Mouse (Mus musculus) spleen, adult 18-20 months (tissue): ENCODE measurements at regions not wholly inside any gene's neighbourhood (a gene's known extent, or its start where the extent isn't known, plus 50 kb on each side); places are given as distances from the start of the nearest gene placed in this dataset.

Experiments
- DNase-seq, 2 experiments: peaks; one replicate each; pipeline ENCODE4 v3.0.0; 2022; ENCODE audit warnings: mixed read lengths in 2 of 2

DNA sequence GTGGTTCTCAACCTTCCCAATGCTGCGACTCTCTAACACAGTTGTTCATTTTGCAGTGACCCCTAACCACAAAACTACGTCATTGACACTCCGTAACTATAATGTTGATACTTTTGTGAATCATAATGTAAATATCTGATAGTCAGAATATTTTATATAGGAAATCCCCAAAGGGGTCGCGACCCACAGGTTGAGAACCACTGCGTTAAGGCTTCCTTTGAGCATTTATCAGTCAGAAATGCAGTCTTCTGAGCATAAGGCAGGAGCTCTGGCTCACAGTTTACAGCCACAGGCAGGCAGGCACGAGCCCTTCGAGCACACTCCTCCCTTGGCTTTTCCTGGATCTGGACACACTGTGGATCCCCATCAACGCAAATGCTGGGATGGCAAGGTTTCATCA, 57.0 kb downstream of the Nxnl2 start:
- no peak for DNase-seq

- DNase-seq = no peak
Measured at GRCm38 (mm10) chr13:51228862-51229770, 58.3 kb downstream of the Nxnl2 start.

DNA sequence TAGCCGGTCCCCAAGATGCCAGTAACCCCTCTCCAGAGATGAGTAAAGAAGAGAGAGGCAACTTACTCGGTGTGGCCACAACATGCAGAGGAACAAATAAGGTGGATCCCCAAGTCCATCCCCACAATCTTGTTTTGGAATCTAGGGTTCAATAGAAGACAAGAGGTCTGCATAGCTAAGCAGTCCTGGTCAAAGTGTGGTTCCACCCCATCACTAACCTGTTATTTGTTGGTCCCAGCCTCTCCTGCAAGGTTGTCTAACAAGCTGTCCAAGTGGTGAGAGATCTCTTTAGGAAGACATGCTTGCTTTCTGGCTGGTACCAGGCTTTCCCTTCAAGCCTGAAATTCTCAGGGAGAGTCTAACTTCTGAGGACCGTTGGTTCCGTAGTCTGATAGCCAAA, 59.0 kb downstream of the Nxnl2 start:
- no peak for DNase-seq

DNA sequence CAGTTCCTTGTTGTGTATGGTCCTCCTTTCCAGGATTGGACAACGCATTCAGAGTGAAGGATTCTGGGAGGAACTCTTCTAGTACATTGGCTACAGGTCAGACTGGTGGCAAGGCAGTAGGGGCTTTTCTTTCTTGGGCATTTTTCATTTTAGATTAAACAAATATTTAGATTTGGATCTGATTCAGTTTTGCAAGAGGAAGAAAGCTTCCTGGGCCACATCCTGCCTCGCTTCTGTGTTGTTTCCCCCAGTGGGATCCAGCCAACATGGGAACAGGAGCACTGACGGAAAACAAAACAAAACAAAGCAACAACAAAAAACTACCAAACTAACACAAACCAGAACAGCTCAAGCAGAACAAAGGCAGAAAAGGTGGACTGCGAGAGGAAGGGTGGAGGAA, 60.8 kb downstream of the Nxnl2 start:
- DNase-seq = no peak

DNA sequence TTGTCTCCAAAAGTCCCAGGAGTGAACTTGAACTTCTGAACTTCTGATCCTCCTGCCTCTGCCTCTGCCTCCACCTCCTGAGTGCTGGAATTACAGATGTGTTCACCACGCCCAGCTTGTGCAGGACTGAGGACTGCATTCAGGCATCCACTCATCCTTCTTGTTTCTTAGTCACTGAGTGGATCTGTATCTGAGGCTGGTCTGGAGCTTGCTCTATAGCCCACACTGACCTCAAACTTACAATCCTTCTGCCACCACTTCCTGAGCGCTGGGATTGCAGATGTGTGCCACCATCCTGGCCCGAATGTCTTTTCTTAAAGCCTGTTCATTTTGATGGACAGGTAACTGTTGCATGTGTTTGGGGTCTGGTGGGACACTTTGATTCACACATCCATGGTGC, 76.6 kb downstream of the Nxnl2 start:
- DNase-seq = no peak

DNA sequence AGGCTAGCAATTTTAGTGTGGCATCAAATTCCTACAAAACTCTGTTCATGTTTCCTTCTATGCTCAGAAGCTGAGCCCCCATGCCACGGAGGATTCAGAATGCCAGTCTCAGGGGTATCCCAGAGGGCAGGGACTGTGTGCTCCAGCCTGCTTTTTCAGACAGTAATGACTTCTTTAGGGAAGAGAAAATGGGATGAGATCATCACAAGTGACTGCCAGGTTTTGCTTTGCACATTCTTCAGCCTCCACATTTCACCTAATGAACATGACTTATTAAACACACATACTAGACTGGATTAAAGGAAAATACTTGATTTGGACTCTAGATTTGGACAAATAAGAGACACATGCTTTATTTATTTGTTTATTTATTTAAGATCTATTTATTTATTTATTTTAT, 82.5 kb downstream of the Nxnl2 start:
- DNase-seq = no peak

DNA sequence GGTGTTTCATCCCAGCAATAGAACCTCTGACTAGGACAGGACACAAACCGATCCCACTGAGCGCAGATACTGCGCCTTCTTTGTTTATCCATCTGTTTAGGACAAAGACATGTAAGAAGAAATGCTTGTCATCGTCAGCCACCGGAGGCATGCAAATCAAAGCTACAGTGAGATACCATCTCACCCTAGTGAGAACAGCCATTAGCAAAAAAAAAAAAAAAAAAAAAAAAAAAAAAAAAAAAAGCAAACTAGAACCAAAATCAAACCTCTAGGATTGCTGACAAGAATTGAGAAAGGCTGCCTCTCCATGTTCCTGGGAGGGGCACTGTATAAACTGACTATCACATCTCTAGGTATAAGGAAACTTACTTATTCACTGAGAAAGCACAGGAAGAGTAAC, 84.9 kb downstream of the Nxnl2 start:
- DNase-seq = no peak

DNA sequence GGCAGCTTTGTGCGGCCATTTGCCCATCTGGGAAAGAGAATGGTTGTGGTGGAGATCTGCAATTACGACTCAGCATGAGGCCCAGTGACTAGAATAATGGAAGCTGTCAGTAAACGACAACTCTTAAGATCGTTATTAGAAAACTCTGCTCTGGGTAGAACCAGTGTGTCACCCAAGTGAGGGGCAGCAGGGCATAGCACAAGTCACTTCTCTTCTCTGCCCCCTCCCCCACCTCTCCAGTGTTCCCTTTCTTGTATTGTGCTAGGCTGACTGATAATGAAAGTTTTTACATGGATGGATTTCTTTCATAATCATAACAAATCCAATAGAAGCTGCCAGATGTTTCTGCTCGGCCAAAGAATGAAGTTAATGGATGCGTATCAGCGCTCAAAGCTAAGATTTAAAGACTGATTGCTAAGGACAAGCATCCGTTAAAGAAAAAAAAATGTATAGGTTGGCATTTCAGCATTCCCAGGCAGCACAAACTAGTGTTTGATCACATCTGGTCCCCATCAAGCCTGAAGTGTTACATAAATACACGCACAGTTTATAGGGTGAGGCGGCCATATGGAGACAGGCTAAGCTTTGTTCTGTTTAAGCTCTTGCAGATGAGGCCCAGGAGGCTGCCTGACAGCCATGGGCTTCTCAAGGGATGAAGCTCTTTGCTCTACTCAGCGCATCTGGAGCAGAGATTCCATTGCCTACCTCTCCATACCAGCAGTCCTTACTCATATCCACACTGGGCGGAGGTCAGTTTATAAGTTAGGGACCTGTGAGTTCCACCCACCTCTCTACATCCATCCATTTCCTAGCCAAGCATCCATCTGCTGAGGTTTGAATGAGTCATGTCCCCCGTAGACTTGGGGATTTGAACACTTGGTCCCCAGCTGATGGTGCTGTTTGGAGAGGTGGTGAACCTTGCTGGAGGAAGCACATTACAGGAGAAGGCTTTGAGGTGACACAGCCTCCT, 88.2 kb downstream of the Nxnl2 start:
- no peak for DNase-seq

DNA sequence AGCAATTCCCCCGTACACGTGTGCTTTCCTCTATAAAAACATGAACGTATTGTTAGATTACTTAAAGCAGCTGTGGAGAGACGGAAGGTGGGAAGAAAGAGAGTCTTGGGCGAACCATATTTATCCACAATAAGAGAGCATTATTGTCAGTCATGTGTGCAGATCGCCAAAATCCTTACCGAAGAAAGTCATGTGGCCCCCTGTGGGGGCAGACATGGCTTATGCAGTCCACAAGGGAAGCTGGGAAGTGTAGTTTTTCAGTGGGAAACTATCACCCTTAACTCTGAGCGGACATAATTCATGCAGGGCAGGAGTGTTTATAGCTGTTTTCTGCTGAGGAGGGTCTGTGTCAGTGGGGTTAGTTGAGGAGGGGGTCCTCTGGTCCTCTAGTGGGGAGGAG, 90.8 kb downstream of the Nxnl2 start:
- DNase-seq = no peak

DNA sequence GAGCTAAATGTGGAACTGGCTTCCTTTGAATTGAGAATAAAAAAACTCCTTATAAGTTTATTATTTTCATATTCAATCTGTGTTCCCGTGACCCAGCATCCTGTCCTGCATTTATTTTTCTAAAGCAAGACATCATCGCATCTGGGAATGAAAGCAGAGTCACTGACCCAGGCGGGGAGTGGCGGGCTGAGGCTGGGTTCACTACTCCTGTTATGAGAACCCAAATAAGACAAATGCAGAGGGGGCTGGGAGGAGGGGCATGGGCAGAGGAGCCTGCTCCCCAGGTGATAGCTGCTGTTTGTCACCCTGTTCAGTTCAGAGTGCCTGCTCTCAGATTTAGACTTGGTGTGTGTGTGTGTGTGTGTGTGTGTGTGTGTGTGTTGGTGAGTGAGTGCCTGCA, 102.0 kb downstream of the Nxnl2 start:
- peak in 1 of 2 experiments; percentile 27 for DNase-seq

DNA sequence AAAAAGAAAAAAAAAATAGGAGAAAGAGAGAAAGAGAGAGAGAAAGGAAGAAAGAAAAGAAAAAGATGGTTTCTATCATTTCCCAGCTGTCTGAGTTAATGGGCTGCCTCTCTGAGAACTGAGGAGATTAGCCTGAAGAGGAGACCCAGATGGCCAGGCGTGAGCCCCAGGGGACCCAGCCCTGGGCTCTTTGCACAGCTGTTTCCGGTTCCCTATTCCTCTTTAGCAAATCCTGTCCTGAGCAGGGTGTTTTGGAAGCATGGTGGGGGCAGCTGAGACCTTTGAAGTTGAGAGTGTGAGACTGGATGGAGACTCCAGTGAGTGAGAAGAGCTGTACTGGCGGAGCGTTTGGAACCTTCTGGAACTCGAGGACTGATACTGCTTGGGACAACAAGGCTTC, 103.8 kb downstream of the Nxnl2 start:
- DNase-seq = peak; percentile 43 to 61

DNA sequence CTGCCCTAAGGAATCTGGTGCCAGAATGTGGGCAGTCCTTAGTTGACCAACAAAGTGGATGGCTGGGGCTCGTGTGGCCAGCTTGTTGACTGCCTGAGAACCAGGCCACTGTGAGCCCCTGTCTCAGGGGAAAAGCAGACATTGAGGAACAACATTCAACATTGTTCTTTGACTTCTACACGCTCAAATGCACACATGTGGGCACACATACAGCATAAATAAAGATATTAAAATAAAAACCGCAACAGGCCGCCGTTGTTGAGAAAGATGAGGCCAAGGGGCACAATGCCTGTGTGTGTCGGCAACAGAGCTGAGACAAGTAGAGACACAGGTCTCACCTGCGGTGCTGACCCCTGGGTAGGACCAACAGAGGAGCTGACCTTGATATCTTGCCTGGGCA, 105.8 kb downstream of the Nxnl2 start:
- DNase-seq = peak; percentile 28 to 35

DNA sequence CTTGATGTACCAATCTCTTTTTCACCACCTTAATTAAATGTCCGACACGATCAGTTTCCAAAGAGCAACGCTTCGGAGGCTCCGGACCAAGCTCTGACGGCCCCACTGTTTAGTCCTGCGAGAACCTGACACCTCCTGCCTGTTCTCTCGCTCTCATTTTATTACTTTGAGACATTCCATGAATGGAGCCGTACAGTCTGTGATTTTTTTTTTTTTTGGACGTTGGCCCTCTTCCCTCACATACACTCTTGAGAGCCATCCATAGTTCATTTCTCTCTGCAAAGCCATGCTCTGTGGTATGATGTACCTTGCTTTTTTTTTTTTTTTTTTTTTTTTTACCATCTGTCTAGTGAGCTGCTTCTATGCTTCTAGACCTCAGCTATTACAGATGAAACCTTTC, 106.7 kb downstream of the Nxnl2 start:
- no peak for DNase-seq

DNA sequence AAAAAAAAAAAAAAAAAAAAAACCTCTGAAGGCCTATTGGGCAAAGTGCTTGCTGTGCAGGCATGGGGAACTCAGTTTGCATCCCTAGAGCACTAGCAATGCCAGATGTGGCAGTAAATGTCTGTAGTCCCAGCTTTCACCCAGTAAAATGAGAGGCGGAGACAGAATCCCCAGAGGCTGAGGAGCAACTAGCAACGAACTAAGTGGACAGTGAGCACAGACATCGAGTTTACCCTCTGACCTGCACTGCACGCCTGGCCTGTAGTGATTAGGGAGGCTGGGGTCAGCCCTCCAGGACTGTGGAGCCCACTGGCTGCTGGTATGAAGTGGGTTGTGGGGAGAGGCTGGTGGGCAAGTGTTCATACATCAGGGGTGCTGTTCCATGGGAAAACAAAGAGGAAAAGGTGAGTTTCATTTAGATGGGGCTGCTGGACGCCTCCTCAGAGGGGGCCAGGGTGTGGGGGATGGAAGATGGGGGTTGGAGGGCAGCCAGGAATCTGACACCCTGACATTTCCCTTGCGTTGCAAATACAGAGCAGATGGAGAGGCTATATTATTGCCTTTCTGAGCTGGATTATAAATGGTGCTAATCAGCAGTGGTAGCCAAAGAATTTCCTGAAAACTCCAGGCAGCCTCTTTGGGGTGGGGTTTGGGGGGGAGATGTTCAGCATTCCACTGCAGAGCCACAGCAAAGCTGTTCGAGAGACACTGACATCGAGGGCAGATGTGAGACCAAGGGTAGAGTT, 109.0 kb downstream of the Nxnl2 start:
- no peak for DNase-seq

GRCm38 (mm10) chr13:51280388-51280753, 109.5 kb downstream of the Nxnl2 start:
- DNase-seq = no peak

DNA sequence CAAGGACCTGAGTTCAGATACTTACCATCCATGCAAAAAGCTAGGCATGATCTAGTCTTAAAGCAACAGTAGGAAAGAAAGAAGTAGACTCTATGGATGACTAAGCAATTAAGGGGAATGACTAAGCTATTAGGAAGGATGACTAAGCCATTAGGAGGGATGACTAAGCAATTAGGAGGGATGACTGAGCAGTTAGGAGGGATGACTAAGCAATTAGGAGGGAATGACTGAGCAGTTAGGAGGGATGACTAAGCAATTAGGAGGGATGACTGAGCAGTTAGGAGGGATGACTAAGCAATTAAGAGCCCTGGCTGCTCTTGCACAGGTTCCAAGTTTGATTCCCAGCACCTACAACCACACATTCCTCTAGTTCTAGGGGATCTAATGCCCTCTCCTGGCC, 113.9 kb downstream of the Nxnl2 start:
- no peak for DNase-seq

GRCm38 (mm10) chr13:51289442-51289841, 118.6 kb downstream of the Nxnl2 start:
- no peak for DNase-seq

- no peak for DNase-seq
Measured at GRCm38 (mm10) chr13:51290021-51290424, 118.4 kb upstream of the S1pr3 start.

DNA sequence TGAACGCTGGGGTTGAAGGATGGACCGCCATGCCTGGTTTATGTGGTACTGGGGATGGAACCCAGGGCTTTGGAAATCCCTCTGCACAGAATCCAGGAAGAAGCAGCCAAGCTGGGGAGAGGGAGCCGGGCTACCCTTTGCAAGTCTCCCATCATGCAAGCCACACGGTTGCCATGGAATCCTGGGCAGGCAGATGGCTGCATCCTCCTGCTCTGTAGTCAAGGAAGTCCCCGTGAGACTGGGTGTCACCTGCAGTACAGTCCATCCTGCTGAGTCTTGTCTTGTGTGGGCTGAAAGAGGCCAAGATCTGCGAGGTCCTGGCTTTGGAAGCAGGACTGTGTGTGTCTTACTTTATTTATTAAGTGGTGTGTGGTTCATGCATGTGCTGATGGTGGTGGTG, 117.5 kb upstream of the S1pr3 start:
- DNase-seq = no peak

DNA sequence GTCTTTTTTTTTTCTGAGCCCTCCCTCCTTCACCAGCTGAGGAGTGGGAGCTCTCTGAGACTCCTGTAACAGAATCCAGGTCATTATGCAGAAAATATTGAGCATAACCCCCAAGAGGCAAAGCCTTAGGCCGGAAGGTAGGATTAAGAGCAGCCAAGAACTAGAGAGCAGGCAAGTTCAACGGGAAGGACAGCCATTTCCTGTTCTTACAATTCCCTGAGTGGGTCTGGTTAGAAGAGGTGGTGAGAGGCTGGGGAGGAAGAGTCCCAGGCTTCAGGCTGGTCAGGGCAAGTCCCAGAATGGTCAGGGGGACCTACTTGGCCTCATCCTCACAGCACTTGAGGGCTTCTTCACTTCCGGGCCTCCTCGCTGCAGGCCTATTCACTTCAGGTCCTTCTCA, 115.4 kb upstream of the S1pr3 start:
- no peak for DNase-seq

- DNase-seq = no peak
Measured at GRCm38 (mm10) chr13:51295872-51296271, 112.6 kb upstream of the S1pr3 start.

DNA sequence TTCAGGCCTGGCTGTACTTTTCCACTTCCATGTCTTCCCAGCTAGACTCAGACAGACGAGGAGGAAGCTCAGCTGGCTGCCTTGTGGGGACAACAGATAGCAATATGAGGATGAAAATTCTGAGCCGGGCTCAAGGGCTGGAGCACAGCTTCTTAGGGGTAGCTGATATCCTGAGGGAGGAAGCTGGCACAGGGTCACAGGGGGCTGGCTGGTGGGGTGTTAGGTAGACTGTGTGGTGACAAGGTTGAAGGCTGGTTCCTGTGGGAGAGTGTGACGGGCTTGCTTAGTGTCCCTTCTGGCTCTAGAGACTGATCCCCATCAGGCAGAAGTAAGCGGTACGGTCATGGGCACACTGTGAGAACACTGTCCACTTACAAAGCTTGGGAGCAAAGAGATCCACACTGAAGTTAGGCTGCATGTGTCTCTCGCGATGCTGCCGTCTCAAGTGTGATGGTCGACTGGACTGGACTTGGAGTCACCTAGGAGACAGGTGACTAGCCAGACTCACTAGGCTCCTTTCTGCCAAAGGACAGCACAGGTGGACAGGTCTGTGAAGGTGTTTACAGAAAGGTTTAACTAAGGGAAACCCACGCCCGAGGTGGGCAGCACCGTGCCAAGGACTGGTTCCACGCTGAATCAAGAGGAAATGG, 111.1 kb upstream of the S1pr3 start:
- no peak for DNase-seq
